Mouse (Mus musculus) liver, embryonic 13.5 days (tissue): ENCODE results near the gene Ndufs1. TPM values are rescaled to one million over a fixed set of nuclear protein-coding genes. Genes with fewer than 3 reads are reported as not detected.
"Not testable (repeated sequence)": the region's sequence is repeated elsewhere in the genome, so short reads cannot be mapped to it uniquely, and the experiment has no call there.

Experiments
- ATAC-seq: fragments of 200-750 bp; cut with Nextera tagmentation; 2 replicates; pipeline ENCODE4 v1.8.0; 2017; ENCODE audit warnings: low read depth, mild to moderate bottlenecking, moderate number of reproducible peaks, moderate library complexity
- DNase-seq: peaks from one replicate; pipeline ENCODE4 v3.0.0; 2022
- H3K27ac ChIP-seq: fragments of 300-500 bp; sonication (generic); 2 replicates; pipeline ENCODE4 v1.5.1; 2015; ENCODE audit warnings: moderate library complexity, mild to moderate bottlenecking, inconsistent platforms
- H3K27me3 ChIP-seq: fragments of 300-500 bp; sonication (generic); 2 replicates; pipeline ENCODE4 v1.6.1; 2015; ENCODE audit warnings: mild to moderate bottlenecking, inconsistent platforms
- H3K36me3 ChIP-seq: fragments of 300-500 bp; sonication (generic); 2 replicates; pipeline ENCODE4 v1.6.1; 2015; ENCODE audit warnings: mild to moderate bottlenecking, inconsistent platforms
- H3K4me1 ChIP-seq: fragments of 300-500 bp; sonication (generic); replicated peaks from 2 replicates; pipeline ENCODE4 v1.6.1; 2015; ENCODE audit warnings: inconsistent platforms
- H3K4me2 ChIP-seq: fragments of 300-500 bp; sonication (generic); 2 replicates; pipeline ENCODE4 v1.6.1; 2015; ENCODE audit warnings: inconsistent platforms, mild to moderate bottlenecking, moderate library complexity
- H3K4me3 ChIP-seq: fragments of 300-500 bp; sonication (generic); replicated peaks from 2 replicates; pipeline ENCODE4 v1.5.1; 2015; ENCODE audit warnings: mild to moderate bottlenecking, inconsistent platforms
- H3K9ac ChIP-seq: fragments of 300-500 bp; sonication (generic); 2 replicates; pipeline ENCODE4 v1.6.1; 2015; ENCODE audit warnings: mild to moderate bottlenecking, inconsistent platforms
- H3K9me3 ChIP-seq: fragments of 300-500 bp; sonication (generic); replicated peaks from 2 replicates; pipeline ENCODE4 v1.6.1; 2016; ENCODE audit warnings: inconsistent platforms
- WGBS: fragments of 180-500 bp; shearing (Covaris S2); methylation state at CpG from one replicate; pipeline ENCODE4 v1.1.7; 2015; ENCODE audit not compliant: insufficient replicate concordance; 5-methylcytosine and 5-hydroxymethylcytosine counted together
- polyA plus RNA-seq: library from polyadenylated mRNA; unstranded; fragments of >200 nt; fragmentation: Nextera tagmentation; extraction: Ambion mirVana; gene quantifications from 2 replicates; pipeline ENCODE4 v1.2.1, GENCODE M21; 2015

Gene Ndufs1
- polyA plus RNA-seq, 1 experiment from 2014 or later = 120 TPM

DNA sequence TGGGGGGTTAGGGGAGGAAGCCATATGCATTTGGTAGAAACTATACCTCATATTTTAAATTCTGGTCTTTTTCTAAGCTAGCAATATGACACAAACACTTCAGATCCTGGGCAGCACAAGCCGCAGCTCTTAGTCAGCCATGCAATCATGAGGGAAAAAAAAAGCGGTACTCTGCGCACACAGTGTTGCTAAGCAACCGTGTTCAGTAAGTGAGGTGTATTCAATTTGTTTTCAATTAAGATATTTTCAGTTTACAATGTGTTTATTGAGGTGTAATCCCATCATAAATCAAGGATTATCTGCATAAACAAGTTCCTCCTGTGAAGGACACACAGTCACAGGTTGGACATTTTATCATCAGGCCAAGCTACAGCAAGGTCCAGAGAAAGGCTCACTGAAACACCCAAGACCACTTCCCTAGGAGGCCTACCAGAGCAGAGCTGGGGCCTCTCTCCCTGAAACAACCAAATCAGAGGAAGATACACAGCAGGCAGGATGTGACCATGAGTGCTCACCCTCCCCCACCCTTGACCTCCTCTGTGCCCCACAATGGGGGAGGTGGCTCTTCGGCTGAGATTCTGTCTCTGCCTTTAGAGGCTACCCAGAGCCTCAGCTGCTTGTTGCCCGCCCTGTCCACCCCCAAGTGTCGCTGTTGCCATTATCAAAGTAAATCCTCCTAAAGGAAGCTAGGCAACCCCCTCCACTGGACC lies 27.5 kb upstream of the Ndufs1 start:
- no peaks in the 10 kb centered on the region for H3K27me3 ChIP-seq
- H3K9ac ChIP-seq = no peak overlapping the region
- no peaks in the 10 kb centered on the region for H3K9me3 ChIP-seq
- 0 out of 2 replicates have a peak, but pooled peaks cover 3% of the 10 kb centered on the region for H3K4me1 ChIP-seq
- H3K4me2 ChIP-seq = no peak overlapping the region
- no peaks in the 10 kb centered on the region for H3K36me3 ChIP-seq
- ATAC-seq = no peak
- DNase-seq = no peak
- 25% methylated on average over 7 of the region's 7 CpGs for WGBS
- no peak overlapping the region for H3K4me3 ChIP-seq
- no peak overlapping the region for H3K27ac ChIP-seq

- no peak overlapping the region for H3K27ac ChIP-seq
- no peak for ATAC-seq
- 0 out of 2 replicates have a peak, but pooled peaks cover 3% of the 10 kb centered on the region for H3K4me1 ChIP-seq
- H3K4me3 ChIP-seq = no peak overlapping the region
- WGBS = 73% methylated on average over 1 of the region's 1 CpGs
- DNase-seq = no peak
- no peaks in the 10 kb centered on the region for H3K9me3 ChIP-seq
- H3K27me3 ChIP-seq = no peaks in the 10 kb centered on the region
- H3K36me3 ChIP-seq = no peaks in the 10 kb centered on the region
- H3K4me2 ChIP-seq = no peak overlapping the region
- no peak overlapping the region for H3K9ac ChIP-seq
These were observed 26.8 kb upstream of the Ndufs1 start for GRCm38 (mm10) chr1:63203471-63203870.

GRCm38 (mm10) chr1:63201672-63202071 lies 25.0 kb upstream of the Ndufs1 start:
- WGBS = 58% methylated on average over 1 of the region's 1 CpGs
- Histone ChIP-seq H3K4me3 (no peak overlapping the region), H3K9ac (no peak overlapping the region), H3K27me3 (no peaks in the 10 kb centered on the region), H3K36me3 (no peaks in the 10 kb centered on the region), H3K9me3 (no peaks in the 10 kb centered on the region), H3K27ac (no peak overlapping the region), H3K4me2 (no peak overlapping the region), H3K4me1 (0 out of 2 replicates have a peak, but pooled peaks cover 3% of the 10 kb centered on the region)
- ATAC-seq (no peak), DNase-seq (no peak)

GRCm38 (mm10) chr1:63200322-63200721 lies 23.7 kb upstream of the Ndufs1 start:
- Histone ChIP-seq H3K36me3 (no peaks in the 10 kb centered on the region), H3K9me3 (no peaks in the 10 kb centered on the region), H3K9ac (no peak overlapping the region), H3K27ac (no peak overlapping the region), H3K4me1 (0 out of 2 replicates have a peak, but pooled peaks cover 3% of the 10 kb centered on the region), H3K4me3 (no peak overlapping the region), H3K27me3 (no peaks in the 10 kb centered on the region), H3K4me2 (no peak overlapping the region)
- WGBS = 82% methylated on average over 18 of the region's 18 CpGs
- no peak for DNase-seq
- no peak for ATAC-seq

DNA sequence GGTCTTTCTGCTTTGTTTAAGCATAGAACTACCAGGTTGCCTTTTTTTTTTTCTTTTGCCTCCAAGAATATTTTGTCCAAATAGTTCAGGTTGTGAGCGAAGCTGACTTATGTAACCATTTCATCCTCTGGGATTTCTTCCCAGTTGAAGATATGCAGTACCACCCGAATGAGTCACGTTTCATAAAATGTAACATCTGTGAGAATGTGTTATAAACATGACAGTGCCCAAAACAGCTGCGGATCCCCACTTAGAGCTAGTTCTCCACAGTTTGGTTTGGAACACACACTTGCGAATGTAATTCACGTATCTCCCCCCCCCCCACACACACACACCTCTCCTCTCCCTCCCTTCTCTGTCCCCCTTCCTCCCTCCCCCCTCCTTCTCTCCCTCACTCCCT lies 22.8 kb upstream of the Ndufs1 start:
- Histone ChIP-seq H3K27me3 (no peaks in the 10 kb centered on the region), H3K9me3 (no peaks in the 10 kb centered on the region), H3K9ac (no peak overlapping the region), H3K4me3 (no peak overlapping the region), H3K4me2 (no peak overlapping the region), H3K27ac (no peak overlapping the region), H3K36me3 (no peaks in the 10 kb centered on the region), H3K4me1 (0 out of 2 replicates have a peak, but pooled peaks cover 3% of the 10 kb centered on the region)
- 74% methylated on average over 6 of the region's 6 CpGs for WGBS
- DNase-seq (no peak), ATAC-seq (no peak)

DNA sequence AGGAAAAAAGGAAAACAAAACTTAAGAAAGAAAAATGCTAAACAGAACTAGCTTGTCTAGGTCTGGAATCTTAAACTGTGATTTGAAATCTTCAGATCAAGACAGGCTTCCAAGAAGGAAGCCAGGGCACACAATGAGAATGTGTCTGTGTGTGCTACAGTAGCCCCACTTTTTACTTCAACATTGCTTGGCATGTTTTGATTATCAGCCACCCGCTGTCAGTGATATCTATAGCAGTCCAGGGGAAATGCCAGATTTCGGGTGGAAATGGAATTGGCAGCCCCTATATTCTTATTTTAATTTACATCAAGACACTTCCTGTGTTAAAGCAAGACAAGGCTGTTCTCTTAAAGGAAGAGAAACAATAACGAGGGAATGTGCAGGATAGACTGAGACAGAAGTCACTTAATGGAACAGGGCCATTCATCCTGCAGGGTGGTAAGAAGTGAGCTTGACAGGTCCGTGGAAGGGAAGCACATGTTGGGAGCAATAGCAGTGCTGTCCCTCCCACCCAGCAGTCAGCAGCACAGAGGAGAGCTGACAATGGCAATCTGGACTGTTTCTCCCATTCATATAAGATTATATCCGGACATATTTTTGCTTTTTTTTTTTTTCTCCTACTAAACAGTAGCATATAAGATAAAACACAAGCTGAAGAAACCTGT lies 19.3 kb upstream of the Ndufs1 start:
- Histone ChIP-seq H3K27me3 (no peaks in the 10 kb centered on the region), H3K9me3 (no peaks in the 10 kb centered on the region), H3K4me1 (no peaks in the 10 kb centered on the region), H3K27ac (no peak overlapping the region), H3K9ac (no peak overlapping the region), H3K4me3 (no peak overlapping the region), H3K36me3 (no peaks in the 10 kb centered on the region), H3K4me2 (no peak overlapping the region)
- 41% methylated on average over 5 of the region's 5 CpGs for WGBS
- DNase-seq (no peak), ATAC-seq (no peak)

DNA sequence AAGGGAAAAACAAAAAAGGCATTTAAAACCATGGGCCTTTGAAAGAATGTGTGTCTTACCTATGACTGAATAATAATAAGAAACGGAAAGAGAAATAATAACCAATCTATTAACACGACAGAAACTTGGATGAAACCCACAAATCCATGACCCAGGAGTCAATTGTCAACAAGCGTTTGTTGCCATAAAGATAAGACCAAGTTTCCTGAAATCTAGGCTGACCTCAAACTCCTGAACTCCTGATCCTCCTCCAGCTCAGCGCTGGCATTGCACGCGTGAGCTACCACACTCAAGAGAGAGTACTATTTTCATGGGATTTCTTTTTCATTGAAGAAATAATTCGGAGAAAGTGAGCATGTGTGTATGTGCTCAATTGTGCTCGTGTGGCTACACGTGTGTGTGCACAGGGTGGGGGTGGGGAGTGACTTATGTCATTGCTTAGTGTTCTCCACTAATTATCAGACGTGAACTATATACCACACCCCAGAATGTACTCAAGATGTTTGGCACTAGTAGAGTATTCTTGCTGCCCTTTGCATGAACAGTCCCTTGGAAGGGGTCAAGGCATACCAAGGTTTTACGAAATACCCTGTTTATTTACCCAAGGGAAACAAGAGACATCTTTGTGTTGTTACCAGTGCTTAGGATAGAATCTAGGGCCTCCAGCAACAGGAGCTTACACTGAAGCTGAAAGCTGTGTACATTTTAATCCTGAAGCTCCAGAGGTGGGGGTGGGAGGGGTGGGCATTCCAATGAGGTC lies 15.9 kb upstream of the Ndufs1 start:
- no peak overlapping the region for H3K4me3 ChIP-seq
- no peak for ATAC-seq

DNA sequence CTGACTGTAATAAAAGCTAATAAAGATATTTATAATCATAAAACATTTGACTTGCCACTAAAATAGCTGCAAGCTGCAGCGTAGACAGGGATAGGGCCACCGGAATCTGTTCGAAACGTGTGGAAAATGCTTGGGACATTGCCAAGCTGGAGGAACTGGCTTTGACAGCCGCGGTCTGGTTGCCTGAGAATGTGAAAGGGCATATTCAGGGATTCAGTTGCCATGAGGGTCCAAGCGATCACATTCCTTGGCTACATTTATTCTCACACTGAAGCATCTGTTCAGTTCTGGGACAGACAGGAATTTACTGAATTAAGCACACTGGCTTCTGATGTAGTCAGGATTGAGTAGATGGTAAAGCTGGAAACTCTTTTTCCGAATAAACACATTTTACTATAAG lies 14.2 kb upstream of the Ndufs1 start:
- H3K4me2 ChIP-seq = no peak overlapping the region
- no peaks in the 10 kb centered on the region for H3K36me3 ChIP-seq
- no peaks in the 10 kb centered on the region for H3K27me3 ChIP-seq
- H3K9ac ChIP-seq = no peak overlapping the region
- no peak overlapping the region for H3K27ac ChIP-seq
- H3K9me3 ChIP-seq = no peaks in the 10 kb centered on the region
- no peak for DNase-seq
- no peak overlapping the region for H3K4me3 ChIP-seq
- H3K4me1 ChIP-seq = no peaks in the 10 kb centered on the region
- WGBS = 76% methylated on average over 8 of the region's 8 CpGs
- no peak for ATAC-seq

More for the DNA sequence above, 15.9 kb upstream of the Ndufs1 start:
- Histone ChIP-seq H3K4me1 (no peaks in the 10 kb centered on the region), H3K4me2 (no peak overlapping the region), H3K9me3 (no peaks in the 10 kb centered on the region), H3K9ac (no peak overlapping the region), H3K36me3 (no peaks in the 10 kb centered on the region), H3K27me3 (no peaks in the 10 kb centered on the region), H3K27ac (no peak overlapping the region)
- DNase-seq = no peak
- WGBS = 67% methylated on average over 11 of the region's 11 CpGs

DNA sequence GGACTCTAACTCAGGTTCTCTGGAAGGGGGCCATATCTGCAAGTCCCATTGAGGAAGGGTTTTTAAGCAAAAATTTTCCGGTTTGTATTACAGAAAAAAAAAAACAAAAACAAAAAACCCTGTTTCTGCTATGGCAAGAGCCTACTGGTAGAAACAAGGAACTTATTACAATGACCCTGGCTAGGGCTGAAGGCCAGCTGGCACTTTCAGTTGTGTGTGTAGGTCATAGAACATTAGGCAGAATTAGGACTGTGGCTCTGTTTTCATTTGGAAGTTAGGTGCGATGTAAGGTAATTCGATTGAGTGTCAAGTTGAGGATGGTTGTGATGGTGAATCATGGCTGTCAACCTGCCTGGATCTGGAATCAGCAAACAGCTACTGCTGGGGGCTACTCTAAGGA lies 11.9 kb upstream of the Ndufs1 start:
- DNase-seq (no peak), ATAC-seq (no peak)
- Histone ChIP-seq H3K27me3 (no peaks in the 10 kb centered on the region), H3K4me3 (no peak overlapping the region), H3K36me3 (no peaks in the 10 kb centered on the region), H3K4me1 (no peaks in the 10 kb centered on the region), H3K27ac (no peak overlapping the region), H3K4me2 (no peak overlapping the region), H3K9me3 (no peaks in the 10 kb centered on the region), H3K9ac (no peak overlapping the region)
- 73% methylated on average over 3 of the region's 3 CpGs for WGBS

DNA sequence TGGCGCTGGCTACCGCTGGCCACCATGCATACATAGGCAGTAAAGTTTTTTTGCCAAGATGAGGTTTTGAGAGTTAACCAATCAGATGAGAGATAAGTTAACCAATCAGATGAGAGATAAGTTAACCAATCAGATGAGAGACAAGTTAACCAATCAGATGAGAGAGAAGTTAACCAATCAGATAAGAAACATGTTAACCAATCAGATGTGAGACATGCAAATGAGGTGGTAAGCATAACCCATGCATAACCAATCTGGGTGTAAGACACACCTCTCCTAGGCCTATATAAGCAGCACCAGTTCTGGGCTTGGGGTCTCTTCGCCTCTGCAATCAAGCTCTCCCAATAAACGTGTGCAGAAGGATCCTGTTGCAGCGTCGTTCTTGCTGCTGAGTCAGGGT lies 8.8 kb upstream of the Ndufs1 start:
- H3K27ac ChIP-seq, H3K4me3 ChIP-seq, H3K9me3 ChIP-seq, DNase-seq, H3K4me1 ChIP-seq, ATAC-seq, H3K27me3 ChIP-seq, H3K4me2 ChIP-seq, H3K9ac ChIP-seq, H3K36me3 ChIP-seq: not testable (repeated sequence)
- WGBS = 92% methylated on average over 6 of the region's 6 CpGs

DNA sequence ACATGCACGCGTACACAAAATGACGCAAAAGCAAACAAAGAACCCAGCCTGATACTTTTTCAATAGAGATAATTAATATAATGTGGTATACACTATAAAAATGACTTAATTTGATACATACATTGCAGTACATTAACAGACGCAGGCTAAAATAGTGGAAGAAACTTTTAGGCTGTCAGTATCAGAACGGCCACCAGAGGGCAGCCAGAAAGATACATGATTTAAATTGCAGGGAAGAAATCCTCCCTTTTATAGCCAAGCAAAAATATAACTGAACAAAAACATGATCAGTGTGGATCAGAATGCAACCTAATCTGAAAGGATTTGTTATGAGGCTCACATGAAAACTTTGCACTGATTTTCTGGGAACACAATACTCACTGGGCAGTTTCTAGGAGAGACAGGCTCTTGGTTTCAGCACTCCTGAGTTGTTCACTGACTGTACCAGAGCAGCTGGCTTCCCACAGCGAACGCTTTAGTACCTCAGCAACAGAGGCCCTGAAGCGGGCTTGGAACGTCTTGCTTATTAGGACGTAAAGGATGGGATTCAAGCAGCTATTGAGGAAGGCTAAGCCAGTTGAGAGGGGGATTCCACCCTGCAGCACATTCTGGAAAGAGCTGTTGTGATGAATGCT lies 6.1 kb upstream of the Ndufs1 start:
- DNase-seq (no peak), ATAC-seq (no peak)
- Histone ChIP-seq H3K4me2 (no peak overlapping the region), H3K9me3 (no peaks in the 10 kb centered on the region), H3K27me3 (no peaks in the 10 kb centered on the region), H3K4me3 (no peak overlapping the region), H3K27ac (no peak overlapping the region), H3K36me3 (peaks cover 31% of the 10 kb centered on the region), H3K4me1 (peaks cover 15% of the 10 kb centered on the region), H3K9ac (no peak overlapping the region)
- WGBS = 61% methylated on average over 10 of the region's 10 CpGs
